Mouse (Mus musculus) right cerebral cortex, adult 2 months (tissue): Measurements from ENCODE around the gene Zfhx3.
"Not testable (repeated sequence)": the region's sequence is repeated elsewhere in the genome, so short reads cannot be mapped to it uniquely, and the experiment has no call there.

Experiments used
- DNase-seq, 2 experiments: peaks; one replicate each; pipeline ENCODE4 v3.0.0; 2021 to 2022; ENCODE audit warnings: low spot score in 2 of 2

The Zfhx3 gene

DNA sequence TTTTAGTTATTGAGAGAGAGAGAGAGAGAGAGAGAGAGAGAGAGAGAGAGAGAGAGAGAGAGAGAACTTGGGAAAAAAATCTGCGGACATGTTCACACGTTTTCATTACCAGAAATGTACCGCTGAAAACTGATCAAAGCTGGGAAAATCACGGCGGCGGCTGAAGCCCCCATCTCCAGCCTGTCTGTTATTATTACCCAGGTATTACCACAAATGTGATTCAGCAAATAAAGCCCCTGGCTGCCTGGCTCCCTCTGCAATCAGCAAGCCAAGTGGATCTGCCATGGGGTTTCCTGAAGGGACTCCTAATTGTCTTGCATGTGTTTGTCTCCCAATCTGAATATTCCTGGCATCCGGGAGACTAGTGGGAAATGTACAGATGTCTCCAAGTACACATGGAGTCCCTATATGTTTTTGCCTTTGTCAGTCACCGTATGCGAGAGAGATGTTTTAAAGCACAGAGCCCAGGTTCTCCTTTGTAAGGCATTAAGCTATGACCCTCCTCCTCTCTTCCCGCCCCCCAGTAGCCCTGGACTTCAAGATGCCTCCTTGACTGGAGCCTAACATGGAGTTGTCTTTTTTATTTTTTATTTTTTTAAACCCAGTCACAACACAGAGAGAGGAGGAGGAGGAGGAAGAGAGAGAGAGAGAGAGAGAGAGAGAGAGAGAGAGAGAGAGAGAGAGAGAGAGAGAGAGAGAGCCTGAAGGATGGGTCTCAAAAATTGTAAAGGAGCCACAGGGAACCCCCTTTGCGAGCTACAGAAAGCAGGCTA lies at the start of gene Zfhx3:
Zfhx3 (plus strand) TSS at position 723 of the 773 bp plus-strand sequence.
- DNase-seq = no peak

- DNase-seq = no peak
These were observed 23.5 kb upstream of the Zfhx3 start for GRCm38 (mm10) chr8:107918984-107919383.

DNA sequence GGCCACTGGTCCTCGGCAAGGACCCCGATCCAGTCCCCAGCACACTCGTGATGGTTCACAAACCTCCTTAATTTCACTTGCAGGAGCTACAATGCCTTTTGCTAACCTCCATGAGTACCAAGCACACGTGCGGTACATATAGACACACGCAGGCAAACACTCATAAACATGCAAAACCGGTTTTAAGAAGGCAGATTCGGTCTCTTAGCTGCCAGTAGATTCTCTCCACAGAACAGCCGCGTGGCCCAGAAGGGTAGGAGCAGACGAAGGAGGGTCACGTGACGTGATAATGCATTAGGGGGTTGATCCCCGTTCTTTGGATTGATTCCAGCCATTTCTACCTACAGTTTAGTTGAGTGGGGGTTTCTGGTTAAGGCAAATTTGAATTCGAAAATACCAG lies 16.3 kb upstream of the Zfhx3 start:
- DNase-seq = no peak

GRCm38 (mm10) chr8:107936725-107937124 lies 5.7 kb upstream of the Zfhx3 start:
- no peak for DNase-seq

GRCm38 (mm10) chr8:107938231-107938630 lies 4.2 kb upstream of the Zfhx3 start:
- DNase-seq = not testable (repeated sequence)

DNA sequence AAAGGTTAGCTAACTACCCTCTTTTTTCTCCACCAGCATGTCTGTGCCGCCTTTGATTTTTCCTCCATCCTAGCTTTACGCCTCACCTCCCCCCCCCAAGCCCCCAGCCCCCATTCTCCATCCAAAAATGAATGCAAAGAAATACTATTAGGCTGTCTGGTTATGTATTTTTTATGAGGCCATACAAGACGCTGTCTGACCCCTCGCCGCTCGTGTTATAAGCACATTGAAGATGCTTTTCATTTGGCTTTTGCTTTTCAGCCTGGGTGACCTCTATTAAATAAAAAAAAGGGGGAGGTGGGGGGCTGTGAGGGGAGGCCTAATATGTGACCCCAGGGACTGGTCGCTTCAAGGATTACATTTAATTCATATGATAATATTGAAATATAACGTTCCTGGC lies 2.3 kb upstream of the Zfhx3 start:
- no peak for DNase-seq

- no peak for DNase-seq
These were observed 487 bp downstream of the Zfhx3 start for GRCm38 (mm10) chr8:107942752-107943510.

- no peak for DNase-seq
These were observed 1.3 kb downstream of the Zfhx3 start for GRCm38 (mm10) chr8:107943550-107944348.

DNA sequence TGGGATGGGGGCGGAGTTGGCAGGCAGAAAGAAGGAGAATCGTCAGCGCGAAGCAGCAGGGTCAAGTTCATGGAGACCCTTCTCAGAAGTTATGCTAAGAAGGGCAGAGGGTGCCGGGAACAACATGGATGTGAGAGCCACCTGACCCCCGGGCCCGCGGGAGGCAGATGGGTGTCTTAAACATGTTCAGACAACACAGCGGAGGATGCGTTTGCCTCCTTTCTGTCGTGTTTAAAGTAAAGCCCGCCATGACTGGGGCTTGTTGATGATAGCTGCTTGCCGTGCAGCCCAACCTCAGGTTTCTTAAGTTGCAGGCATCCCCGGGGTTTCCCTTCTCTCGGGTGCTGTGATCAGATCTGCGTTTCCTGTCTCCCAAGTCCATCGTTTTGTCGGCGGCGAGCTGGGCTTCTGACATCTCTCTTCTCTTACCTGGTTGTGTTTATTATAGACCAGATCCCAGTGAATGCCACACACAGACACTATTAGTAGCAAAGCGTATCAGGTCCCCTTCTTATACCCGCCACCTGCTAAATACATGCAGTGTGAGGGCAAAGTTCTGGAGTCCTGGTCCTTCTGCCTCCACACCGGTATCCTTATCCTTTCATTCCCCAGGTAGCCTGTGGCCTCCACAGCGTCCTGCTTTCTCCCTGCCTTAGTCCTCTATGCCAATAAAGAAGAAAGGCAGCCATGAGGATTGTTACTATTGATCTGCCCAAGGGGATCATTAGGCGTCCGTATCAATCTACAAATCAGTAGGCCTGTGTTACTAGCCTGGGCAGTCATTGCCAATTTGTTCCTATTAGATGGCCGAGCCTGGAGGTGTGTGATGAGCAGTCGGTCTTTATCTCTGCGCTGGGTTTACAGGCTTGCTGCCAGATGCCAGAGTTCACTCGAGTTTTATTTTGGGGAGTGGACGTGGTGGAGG lies 2.5 kb downstream of the Zfhx3 start:
- DNase-seq = no peak

DNA sequence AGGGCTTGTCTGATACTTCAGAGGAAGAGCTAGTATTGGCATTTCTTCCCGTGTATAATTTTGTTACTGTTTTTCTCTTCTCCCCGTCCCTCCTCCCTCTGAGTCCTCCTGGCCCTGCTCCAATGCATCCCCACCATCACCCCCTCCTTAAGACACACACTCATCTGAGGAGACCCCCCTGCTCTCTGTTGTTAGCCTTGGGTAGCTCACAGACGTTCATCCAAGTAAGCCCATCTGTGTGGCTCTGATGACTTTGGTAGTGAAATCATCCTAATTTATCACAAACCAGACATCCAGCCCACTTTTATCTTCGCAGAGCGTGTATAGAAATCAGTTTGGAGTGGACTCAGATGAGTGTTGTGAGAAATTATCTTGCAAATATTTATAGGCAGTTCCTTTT lies 4.4 kb downstream of the Zfhx3 start:
- no peak for DNase-seq

DNA sequence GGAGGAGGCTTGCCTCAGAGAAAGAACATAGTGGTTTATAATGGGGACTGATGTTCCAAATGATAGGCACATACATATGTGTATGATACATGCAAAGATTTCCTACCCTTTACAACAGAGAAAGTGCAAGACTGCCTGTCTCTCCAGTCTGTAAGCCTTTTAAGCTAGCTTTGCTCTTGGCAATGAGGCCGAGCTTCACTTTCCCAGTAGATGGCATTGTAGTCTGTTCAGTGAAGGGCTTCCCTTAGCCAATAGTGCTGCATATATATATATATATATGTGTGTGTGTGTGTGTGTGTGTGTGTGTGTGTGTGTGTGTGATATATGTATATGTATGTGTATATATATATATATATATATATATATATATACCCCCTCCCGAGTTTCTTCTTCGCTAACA lies 13.4 kb downstream of the Zfhx3 start:
- DNase-seq = peak; percentile 50 to 55

- no peak for DNase-seq
These were observed 15.1 kb downstream of the Zfhx3 start for GRCm38 (mm10) chr8:107957566-107957965.

GRCm38 (mm10) chr8:107960466-107960865 lies 18.0 kb downstream of the Zfhx3 start:
- no peak for DNase-seq

- no peak for DNase-seq
These were observed 18.4 kb downstream of the Zfhx3 start for GRCm38 (mm10) chr8:107960878-107961277.

DNA sequence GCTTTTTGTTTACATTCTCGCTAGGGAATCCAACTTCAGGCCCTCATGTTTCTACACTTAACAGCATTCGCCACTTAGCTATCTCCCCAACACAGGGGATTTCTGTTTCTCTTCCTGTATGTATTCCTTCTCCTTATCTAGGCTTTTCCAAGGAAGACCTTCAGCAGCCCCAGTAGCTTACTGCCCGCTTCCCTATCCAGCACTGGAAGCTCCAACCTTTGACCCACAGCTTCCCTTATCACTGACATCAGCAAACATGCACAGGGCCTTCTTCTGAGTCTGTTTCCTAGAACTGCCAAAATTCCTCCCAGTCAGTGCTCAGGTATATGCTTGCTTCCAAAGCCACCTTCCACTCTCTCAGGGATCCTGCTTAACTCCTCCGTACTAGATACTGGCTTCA lies 29.8 kb downstream of the Zfhx3 start:
- DNase-seq = no peak

- no peak for DNase-seq
These were observed 32.0 kb downstream of the Zfhx3 start for GRCm38 (mm10) chr8:107974451-107974850.

DNA sequence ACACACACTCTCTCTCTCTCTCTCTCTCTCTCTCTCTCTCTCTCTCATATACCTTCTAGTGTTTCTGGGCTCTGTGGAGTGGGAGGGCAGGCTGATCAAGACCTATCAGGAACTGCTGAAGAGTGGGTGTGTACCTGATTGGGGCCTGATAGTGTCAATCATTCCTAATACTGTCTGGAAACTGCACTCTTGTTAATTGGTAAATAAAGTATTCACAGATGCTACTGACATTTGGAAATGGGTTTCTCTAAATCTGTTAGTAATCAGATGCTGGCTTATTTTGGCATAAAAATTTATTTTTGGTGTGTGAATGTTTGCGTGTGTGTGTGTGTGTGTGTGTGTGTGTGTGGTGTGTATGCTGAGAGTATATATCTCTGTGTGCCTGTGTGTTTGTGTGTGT lies 35.8 kb downstream of the Zfhx3 start:
- DNase-seq = no peak

DNA sequence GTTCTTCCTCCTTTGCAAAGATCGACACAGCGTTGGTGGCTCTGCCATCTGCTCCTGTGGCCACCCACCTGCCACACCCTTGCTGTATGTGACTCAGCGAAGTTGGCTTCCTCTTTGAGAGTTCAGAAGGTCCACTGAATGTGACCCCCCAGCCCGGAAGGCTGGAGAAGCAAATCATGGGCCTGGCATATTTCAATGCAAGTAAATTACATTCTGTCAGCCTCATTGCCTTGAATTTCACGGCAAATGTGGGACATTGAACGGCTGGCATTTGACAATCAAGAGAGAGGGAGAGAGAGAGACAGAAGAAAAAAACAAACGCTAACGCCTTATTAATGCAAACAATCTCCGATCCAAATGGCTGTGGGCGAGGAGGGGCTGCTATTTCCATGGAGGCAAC lies 38.2 kb downstream of the Zfhx3 start:
- DNase-seq = peak; percentile 64 to 66

GRCm38 (mm10) chr8:107986629-107987028 lies 44.2 kb downstream of the Zfhx3 start:
- peak; percentile 41 to 43 for DNase-seq

DNA sequence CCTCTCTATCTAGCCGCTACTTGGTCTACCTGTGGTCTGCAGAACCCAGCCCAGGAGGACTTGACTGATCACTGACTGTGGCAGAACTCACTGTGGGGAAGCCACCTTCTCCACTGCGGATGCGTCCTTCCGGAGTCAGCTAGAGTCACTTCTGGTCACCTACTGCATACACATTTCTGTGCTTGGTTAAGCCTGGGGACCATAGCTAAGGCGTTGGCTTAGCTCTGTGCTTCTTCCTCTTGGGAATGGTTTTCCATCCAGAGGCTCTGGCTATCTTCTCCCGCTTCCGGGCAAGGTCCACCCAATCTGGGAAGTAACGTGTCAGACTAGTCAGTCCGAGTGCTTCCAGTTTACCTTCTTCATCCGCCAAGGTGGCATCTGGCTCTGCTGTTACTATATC lies 56.4 kb downstream of the Zfhx3 start:
- no peak for DNase-seq

GRCm38 (mm10) chr8:108011516-108011915 lies 69.1 kb downstream of the Zfhx3 start:
- peak; percentile 10 to 20 for DNase-seq
